Mouse (Mus musculus): Measurements from ENCODE around the gene Zfp839.
"Not testable (repeated sequence)": the region's sequence is repeated elsewhere in the genome, so short reads cannot be mapped to it uniquely, and the experiment has no call there.

Zfp839 gene

DNA sequence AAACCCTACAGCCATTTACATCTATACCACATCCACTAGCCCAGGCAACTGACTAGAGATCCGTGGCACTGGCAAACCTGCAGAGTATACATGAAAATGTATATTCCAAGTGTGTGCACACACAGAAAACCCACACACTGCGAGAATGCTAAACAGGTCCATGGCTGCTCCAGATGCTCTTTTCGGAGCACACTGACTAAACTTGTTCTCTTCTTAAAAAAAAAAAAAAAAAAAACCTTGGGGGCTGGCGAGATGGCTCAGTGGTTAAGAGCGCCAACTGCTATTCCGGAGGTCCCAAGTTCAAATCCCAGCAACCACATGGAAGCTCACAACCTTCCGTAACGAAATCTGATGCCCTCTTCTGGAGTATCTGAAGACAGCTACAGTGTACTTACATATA is 12.2 kb upstream of the Zfp839 start:
- in situ Hi-C loops (cut with MboI; ENCODE audit: low sequenced_read_pairs), result loop anchor here (25.0 kb wide), 1 partner anchor 226 kb away; the partner anchor contains the start of gene Dync1h1

GRCm38 (mm10) chr12:110840348-110841198 is 9.5 kb upstream of the Zfp839 start, which contains the start of gene Mok:
Mok (minus strand) TSS chr12:110840939.
- in situ Hi-C loops (cut with MboI; ENCODE audit: low sequenced_read_pairs), result loop anchor here (10.0 to 25.0 kb wide), 2 partner anchors 228 to 396 kb away; partner anchors contain the start of genes Dync1h1 and Ppp2r5c

- in situ Hi-C loops (cut with MboI; ENCODE audit: low sequenced_read_pairs), result loop anchor here (10.0 to 25.0 kb wide), 2 partner anchors 230 to 397 kb away; partner anchors contain the start of genes Dync1h1 and Ppp2r5c
These were observed 8.1 kb upstream of the Zfp839 start for GRCm38 (mm10) chr12:110841731-110842493.

- in situ Hi-C loops (cut with MboI; ENCODE audit: low sequenced_read_pairs), result loop anchor here (10.0 to 25.0 kb wide), 2 partner anchors 231 to 399 kb away; partner anchors contain the start of genes Dync1h1 and Ppp2r5c
These were observed 6.6 kb upstream of the Zfp839 start for GRCm38 (mm10) chr12:110843194-110844048.

DNA sequence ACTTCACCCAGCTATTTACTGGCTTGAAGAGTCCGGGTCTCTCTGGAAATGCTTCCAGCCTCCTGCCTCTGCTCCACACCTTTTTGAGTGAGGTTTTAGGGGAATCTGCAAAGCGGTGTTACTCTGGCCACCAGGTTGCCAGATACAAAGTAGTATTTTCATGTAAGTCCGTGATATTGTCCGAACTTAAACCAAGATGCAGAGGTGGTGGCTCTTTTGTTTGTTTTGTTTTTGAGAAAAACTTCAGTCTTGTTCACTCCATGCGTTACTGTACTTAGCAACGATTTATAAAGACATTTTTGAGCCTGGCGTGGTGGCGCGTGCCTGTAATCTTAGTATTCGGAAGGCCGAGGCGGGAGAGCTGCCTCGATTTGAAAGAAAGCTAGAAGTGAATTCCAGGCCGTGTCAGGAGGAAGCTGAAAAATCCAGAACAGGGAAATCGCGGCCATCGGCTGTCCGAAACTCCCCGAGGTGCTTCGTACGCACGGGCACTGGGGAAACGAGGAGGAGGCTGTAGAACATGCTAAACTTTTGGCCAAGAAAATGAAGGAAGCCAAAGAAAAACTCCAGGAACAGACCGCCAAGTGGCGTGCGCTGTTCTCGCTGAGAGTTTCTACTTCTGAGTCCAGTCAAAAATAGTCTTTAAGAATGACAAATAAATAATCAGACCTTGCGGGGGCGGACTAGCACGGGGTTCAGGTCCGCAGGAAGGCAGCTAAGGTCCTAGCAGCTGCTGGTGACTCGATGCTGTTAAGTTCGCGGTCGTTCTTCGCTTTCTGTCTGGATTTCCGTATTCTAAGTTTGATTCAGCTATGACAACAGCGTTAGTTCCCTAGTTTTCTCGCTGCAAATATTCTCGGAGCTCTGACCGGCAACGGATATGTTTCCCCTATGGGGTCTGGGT is 5.6 kb upstream of the Zfp839 start:
- in situ Hi-C loops (cut with MboI; ENCODE audit: low sequenced_read_pairs), result loop anchor here (10.0 to 25.0 kb wide), 2 partner anchors 232 to 400 kb away; partner anchors contain the start of genes Dync1h1 and Ppp2r5c

DNA sequence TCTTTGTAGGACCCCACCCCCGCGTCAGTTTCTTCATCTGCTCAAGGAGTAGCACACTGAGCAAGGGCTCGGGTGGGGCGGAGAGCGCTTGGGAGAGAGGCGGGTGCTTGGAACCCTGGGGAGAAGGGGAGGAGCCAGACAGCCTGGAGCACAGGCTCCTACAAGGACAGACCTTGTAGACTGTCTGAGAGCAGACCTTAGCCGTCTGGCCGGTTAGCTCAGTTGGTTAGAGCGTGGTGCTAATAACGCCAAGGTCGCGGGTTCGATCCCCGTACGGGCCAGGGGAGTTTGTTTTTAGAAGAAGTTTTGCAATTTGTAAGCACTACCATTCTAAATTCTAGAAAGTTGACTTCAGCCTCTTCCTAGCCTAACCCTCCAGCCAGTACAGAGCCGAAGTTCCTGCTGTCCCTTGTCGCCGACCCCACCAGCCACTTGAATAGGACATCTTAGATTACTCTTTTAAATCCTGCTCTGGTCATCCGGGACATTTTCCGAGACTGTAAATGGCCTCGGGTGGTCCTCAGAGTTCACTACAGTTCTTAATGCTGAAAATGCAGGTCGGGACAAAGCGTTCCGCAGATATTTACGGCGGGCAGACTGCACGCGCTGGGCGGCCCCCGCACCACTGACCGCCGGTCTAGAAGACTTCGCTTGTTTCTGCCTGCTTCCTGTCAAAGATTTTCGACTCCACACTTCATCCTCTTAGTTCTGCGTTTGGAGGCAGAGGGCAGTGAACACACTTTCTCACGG is 4.7 kb upstream of the Zfp839 start:
- in situ Hi-C loops (cut with MboI; ENCODE audit: low sequenced_read_pairs), result loop anchor here (10.0 to 25.0 kb wide), 2 partner anchors 233 to 401 kb away; partner anchors contain the start of genes Dync1h1 and Ppp2r5c

DNA sequence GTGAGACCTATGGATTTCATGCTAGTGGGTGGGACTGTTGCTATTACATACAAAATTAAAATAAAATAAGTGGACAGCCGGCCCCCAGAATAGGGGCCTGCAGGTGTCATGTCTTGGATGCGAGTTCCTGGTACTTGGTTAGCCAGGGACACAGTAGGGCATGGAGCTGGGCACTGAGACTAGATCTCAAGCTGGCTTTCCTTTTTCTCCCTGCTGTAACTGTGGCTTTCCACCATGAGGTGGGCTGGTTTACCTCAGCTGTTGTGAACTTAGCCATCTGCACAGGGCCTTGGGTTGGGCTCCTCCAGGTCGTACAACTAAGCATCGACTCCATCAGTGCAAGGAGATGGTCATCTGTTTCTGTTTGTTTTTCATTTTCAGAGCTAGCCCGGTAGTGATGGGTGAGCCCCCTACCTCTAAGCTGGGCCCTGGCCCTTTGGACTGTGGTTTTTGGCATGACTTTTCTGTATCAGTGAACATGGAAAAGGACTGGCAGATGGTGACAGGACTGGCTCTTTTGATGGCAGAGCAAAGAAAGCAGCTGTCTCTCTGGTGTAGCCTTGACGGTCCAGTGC is 3.8 kb upstream of the Zfp839 start:
- in situ Hi-C loops (cut with MboI; ENCODE audit: low sequenced_read_pairs), result loop anchor here (10.0 to 25.0 kb wide), 2 partner anchors 234 to 401 kb away; partner anchors contain the start of genes Dync1h1 and Ppp2r5c

- in situ Hi-C loops (cut with MboI; ENCODE audit: low sequenced_read_pairs), result no loop called here
These were observed 840 bp downstream of the Zfp839 start for GRCm38 (mm10) chr12:110850929-110851256.

GRCm38 (mm10) chr12:110851414-110851813 is 1.4 kb downstream of the Zfp839 start:
- in situ Hi-C loops (cut with MboI; ENCODE audit: low sequenced_read_pairs), result no loop called here

DNA sequence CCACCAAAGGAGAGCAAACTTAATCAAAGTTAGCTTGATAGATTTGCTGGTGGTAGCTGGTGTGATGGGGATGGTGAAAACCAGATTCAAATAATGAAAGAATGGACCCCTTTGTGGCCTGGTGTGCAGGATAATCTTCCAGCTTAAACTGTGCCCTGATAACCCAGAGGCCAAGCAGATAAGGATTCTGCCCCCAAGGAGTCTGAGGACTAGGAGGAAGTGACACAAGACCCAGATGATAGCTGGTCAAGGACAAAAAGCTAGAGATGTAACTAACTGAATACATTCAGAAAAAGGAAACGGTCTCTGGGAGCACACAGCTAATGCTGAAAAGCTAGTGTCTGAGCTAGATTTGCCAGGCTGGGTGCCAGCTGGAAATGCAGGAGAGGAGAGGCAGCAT is 1.9 kb downstream of the Zfp839 start:
- in situ Hi-C loops (cut with MboI; ENCODE audit: low sequenced_read_pairs), result no loop called here

DNA sequence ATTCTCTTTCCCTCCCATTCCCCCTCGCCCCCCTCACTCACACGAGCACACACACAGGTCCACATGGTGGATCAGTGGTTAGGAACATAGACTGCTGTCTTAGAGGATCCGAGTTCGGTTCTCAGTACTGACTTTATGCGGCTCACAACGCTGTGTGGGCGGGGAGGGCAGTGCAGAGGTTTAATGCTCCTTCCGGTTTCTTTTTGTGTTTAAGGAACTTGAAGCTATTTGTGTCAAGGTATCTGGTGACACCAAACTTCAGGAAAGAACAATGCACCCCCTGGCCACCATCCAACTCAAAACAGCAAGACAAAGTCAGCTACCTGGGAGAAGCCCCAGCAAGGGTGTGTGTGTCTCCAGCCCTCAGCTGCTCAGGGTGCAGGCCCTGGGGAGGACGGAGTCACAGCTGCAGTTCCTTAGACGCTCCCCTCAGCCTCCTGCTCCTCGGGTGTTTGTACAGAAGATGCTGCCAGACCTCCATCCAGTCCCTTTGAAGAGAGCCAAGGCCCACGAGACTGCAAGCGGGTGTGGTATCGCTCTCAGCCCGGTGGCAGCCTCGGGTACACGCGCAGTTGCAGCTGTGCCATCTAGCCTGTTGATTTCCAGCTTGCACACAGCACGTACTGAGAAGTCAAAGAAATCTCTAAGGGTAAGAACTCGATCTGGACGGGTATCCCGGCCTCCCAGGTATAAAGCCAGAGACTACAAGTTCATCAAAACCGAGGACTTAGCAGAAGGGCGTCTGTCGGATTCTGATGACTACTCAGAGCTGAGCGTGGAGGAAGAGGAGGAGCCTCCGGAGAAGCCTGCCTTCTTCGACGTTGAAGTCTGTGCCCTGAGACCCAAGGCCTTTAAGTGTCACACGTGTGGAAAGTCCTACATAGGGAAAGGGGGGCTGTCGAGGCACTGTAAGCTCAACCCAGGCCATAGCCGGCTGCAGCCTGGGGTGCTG is 5.0 kb downstream of the Zfp839 start:
- in situ Hi-C loops (cut with MboI; ENCODE audit: low sequenced_read_pairs), result no loop called here

DNA sequence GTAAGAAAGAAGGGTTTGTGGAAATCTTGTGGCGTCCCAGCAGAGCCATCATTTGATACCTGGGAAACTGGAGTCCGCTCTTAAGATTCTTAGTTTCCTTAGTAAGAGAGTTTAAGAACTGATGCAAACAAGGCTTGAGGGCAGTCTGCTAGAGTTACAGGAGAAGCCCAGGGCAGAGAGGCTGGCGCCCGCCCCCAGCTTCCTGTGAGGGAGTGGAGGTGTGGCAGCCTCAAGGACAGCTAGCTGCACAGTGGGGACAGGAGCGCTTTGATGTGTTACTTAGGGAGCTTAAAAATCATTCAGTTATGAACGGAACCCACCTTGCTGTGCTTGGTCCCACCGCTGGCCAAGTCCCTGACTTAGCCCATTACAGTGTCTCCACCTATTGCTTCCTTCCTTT is 7.1 kb downstream of the Zfp839 start:
- in situ Hi-C loops (cut with MboI; ENCODE audit: low sequenced_read_pairs), result no loop called here

- in situ Hi-C loops (cut with MboI; ENCODE audit: low sequenced_read_pairs), result not testable (repeated sequence)
These were observed 8.6 kb downstream of the Zfp839 start for GRCm38 (mm10) chr12:110858681-110859080.

GRCm38 (mm10) chr12:110860293-110860692 is 10.2 kb downstream of the Zfp839 start:
- in situ Hi-C loops (cut with MboI; ENCODE audit: low sequenced_read_pairs), result no loop called here

GRCm38 (mm10) chr12:110861256-110861655 is 11.2 kb downstream of the Zfp839 start:
- in situ Hi-C loops (cut with MboI; ENCODE audit: low sequenced_read_pairs), result no loop called here

DNA sequence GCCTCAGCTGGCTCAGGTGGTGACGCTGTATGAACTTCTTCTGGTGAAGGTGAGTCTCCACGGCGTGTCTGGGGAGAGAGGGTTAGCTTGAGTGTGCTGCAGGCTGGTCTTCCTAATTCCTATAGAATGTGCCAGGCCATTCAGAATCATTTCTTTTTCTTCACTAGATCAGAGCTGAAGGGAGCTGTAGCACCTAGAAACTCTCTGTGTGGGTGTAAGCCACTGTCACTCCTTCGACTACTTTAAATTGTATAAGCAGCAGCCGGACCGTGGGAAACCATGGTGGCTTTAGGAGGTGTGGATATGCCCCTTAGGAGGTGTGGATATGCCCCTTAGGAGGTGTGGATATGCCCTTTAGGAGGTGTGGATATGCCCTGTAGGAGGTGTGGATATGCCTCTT is 14.0 kb downstream of the Zfp839 start:
- in situ Hi-C loops (cut with MboI; ENCODE audit: low sequenced_read_pairs), result no loop called here

DNA sequence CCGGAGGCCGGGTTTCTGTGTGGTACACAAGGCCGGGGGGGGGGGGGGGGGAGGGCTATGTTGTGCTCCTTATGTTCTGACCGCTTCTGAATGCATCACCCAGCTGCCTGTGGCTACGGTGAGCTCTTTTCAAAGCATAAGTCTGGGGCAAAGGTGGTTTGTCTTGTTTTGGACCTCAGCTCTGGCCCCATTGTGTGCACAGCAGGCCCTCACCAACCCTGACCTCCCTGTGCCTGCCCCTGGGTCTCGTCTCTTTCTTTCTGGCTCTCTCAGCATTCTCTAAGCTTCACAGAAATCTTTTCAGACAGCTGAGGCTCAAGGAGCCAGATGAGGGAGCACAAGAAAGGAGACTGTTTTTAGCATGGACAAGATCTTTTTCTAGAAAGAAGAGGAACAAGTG is 15.5 kb downstream of the Zfp839 start:
- in situ Hi-C loops (cut with MboI; ENCODE audit: low sequenced_read_pairs), result no loop called here

All from CH12F3 (cell line).